Mouse (Mus musculus) megakaryocyte, embryonic 14.5 days (primary cell): ENCODE measurements around the gene Tec. TPM values are rescaled to one million over a fixed set of nuclear protein-coding genes. Genes with fewer than 3 reads are reported as not detected.

Experiments used
- H3K27me3 ChIP-seq: replicated peaks from 2 replicates; pipeline ENCODE3; 2012; ENCODE audit warnings: inconsistent platforms
- H3K36me3 ChIP-seq: replicated peaks from 2 replicates; pipeline ENCODE3; 2012; ENCODE audit warnings: low read length, inconsistent platforms, mixed read lengths
- H3K4me1 ChIP-seq: 2 replicates; pipeline ENCODE4 v1.6.1; 2012; ENCODE audit warnings: inconsistent platforms
- H3K4me3 ChIP-seq: replicated peaks from 2 replicates; pipeline ENCODE3; 2012; ENCODE audit warnings: moderate library complexity, mild to moderate bottlenecking, inconsistent platforms
- H3K9me3 ChIP-seq: 2 replicates; pipeline ENCODE4 v1.6.1; 2012; ENCODE audit warnings: inconsistent platforms
- FLI1 ChIP-seq: IDR thresholded peaks from 2 replicates; pipeline ENCODE4 v1.6.1; 2012; ENCODE audit warnings: low read length, inconsistent platforms, mixed read lengths
- GATA1 ChIP-seq: IDR thresholded peaks from 3 replicates; pipeline ENCODE4 v1.6.1; 2012; ENCODE audit warnings: mixed read lengths, low read length, inconsistent platforms, borderline replicate concordance
- polyA plus RNA-seq: library from polyadenylated mRNA; stranded (reverse); fragments of >175 nt; gene quantifications from 2 replicates; pipeline ENCODE4 v1.2.3, GENCODE M21; 2012; ENCODE audit warnings: low replicate concordance; ENCODE audit not compliant: insufficient read depth

Tec gene
- polyA plus RNA-seq, 1 experiment = 4.6 TPM

- H3K36me3 ChIP-seq = peaks cover 68% of the 10 kb centered on the region
- H3K27me3 ChIP-seq = no peaks in the 10 kb centered on the region
- H3K4me3 ChIP-seq = no peak within 1 kb of the TSS
These were observed 115.7 kb downstream of the Tec start, which contains the start of gene Txk for GRCm38 (mm10) chr5:72752585-72752984. Gene Txk, minus strand, starts transcription at chr5:72752777.

GRCm38 (mm10) chr5:72751056-72751758 lies 117.1 kb downstream of the Tec start:
- no peak overlapping the region for H3K4me3 ChIP-seq
- TF ChIP-seq GATA1 (no peak), FLI1 (no peak)

More at GRCm38 (mm10) chr5:72752585-72752984, 115.7 kb downstream of the Tec start, which contains the start of gene Txk:
- Histone ChIP-seq H3K9me3 (no peaks in the 10 kb centered on the region), H3K4me1 (no peaks in the 10 kb centered on the region)
- TF ChIP-seq GATA1 (no peak), FLI1 (no peak)

GRCm38 (mm10) chr5:72750226-72750625 lies 118.1 kb downstream of the Tec start:
- H3K36me3 ChIP-seq = peaks cover 44% of the 10 kb centered on the region
- H3K4me1 ChIP-seq = no peaks in the 10 kb centered on the region
- TF ChIP-seq GATA1 (no peak), FLI1 (no peak)
- no peaks in the 10 kb centered on the region for H3K27me3 ChIP-seq
- H3K9me3 ChIP-seq = no peaks in the 10 kb centered on the region
- no peak overlapping the region for H3K4me3 ChIP-seq

More at GRCm38 (mm10) chr5:72751056-72751758, 117.1 kb downstream of the Tec start:
- H3K4me1 ChIP-seq = no peaks in the 10 kb centered on the region
- H3K9me3 ChIP-seq = no peaks in the 10 kb centered on the region
- H3K36me3 ChIP-seq = peaks cover 54% of the 10 kb centered on the region
- H3K27me3 ChIP-seq = no peaks in the 10 kb centered on the region

DNA sequence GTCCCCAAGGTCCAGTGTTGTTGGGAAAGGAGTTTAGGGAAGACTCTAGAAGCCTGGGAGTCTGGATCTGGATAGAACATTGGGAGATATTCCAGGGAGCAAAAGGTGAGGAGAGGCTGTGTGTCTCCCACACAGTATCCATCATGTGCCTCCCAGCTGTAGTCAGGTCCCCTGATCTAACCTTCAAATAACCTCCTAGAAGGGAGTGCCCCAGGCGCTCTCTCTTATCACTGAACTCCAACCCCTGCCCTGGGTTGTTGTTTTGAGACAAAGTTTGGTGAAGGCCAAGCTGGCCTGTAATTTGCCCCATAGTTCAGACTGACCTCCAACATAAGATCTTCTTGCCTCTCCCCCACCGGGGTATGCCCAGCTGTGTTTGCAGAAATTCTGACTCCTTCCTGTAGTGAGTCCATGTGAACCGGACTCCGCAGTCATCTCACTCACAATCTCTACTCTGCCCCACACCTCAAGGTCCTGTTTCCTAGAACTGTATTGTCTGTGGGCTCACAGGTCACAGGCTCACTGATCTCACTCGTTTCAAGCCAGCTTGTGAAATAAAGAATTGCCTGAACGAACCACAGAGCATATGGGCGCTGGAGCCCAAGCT lies 119.5 kb downstream of the Tec start:
- TF ChIP-seq FLI1 (no peak), GATA1 (no peak)
- Histone ChIP-seq H3K4me3 (no peak overlapping the region), H3K36me3 (peaks cover 30% of the 10 kb centered on the region)

GRCm38 (mm10) chr5:72747384-72747783 lies 120.9 kb downstream of the Tec start:
- no peaks in the 10 kb centered on the region for H3K4me1 ChIP-seq
- peaks cover 16% of the 10 kb centered on the region for H3K36me3 ChIP-seq
- peaks cover 6% of the 10 kb centered on the region for H3K27me3 ChIP-seq
- no peak overlapping the region for H3K4me3 ChIP-seq
- H3K9me3 ChIP-seq = no peaks in the 10 kb centered on the region
- no peak for TF ChIP-seq FLI1
- no peak for TF ChIP-seq GATA1

More for the DNA sequence above, 119.5 kb downstream of the Tec start:
- Histone ChIP-seq H3K4me1 (no peaks in the 10 kb centered on the region), H3K27me3 (peaks cover 1% of the 10 kb centered on the region), H3K9me3 (no peaks in the 10 kb centered on the region)

GRCm38 (mm10) chr5:72746461-72746860 lies 121.8 kb downstream of the Tec start:
- Histone ChIP-seq H3K9me3 (no peaks in the 10 kb centered on the region), H3K4me3 (no peak overlapping the region), H3K36me3 (peaks cover 9% of the 10 kb centered on the region), H3K27me3 (peaks cover 6% of the 10 kb centered on the region), H3K4me1 (no peaks in the 10 kb centered on the region)
- TF ChIP-seq FLI1 (no peak), GATA1 (no peak)

- Histone ChIP-seq H3K4me3 (no peak overlapping the region), H3K36me3 (no peaks in the 10 kb centered on the region), H3K4me1 (no peaks in the 10 kb centered on the region), H3K27me3 (peaks cover 8% of the 10 kb centered on the region), H3K9me3 (no peaks in the 10 kb centered on the region)
- TF ChIP-seq GATA1 = no peak
- no peak for TF ChIP-seq FLI1
These were observed 125.2 kb downstream of the Tec start for GRCm38 (mm10) chr5:72743103-72743502.

DNA sequence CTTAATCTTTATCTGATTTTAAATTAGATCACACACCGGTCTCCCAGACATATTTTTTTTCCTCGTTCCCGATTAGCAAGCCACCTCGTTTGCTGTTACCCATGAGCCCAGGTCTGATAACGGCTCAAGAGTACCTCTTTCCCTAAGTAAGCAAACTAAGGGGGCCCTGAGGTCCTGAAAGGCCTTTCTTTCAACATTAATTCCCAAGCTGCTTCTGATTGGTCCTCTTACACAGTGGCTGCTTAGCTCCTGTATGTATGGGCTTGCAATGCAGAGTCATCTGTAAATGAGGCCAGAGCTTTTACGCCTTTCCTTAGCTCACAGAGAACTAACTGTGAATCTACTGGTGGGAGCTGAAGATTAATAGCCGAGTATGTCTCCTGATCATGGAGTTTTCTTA lies 131.4 kb downstream of the Tec start:
- Histone ChIP-seq H3K36me3 (no peaks in the 10 kb centered on the region), H3K27me3 (peaks cover 9% of the 10 kb centered on the region), H3K4me1 (peaks cover 6% of the 10 kb centered on the region), H3K9me3 (no peaks in the 10 kb centered on the region), H3K4me3 (no peak overlapping the region)
- TF ChIP-seq GATA1 (no peak), FLI1 (no peak)

DNA sequence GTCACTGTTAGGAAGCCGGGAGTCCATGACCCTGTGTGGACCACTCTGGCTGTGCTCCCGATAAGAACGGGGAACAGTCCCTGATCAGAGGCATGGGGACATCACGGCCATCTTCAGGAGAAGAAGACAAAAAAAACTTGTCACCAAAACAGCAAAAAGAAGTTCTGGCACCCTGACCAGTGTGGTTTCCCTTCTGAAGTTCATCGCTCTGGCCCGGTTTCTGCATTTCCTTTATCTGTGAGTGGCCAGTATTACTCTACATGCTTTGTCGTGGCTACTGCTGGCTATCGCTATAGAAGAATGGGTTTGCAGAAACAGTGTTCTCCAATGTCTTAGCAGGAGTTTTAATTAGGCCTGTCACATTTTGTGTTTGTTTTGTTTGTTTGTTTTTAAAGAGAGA lies 131.8 kb downstream of the Tec start:
- Histone ChIP-seq H3K9me3 (no peaks in the 10 kb centered on the region), H3K4me3 (no peak overlapping the region), H3K27me3 (peaks cover 9% of the 10 kb centered on the region), H3K4me1 (peaks cover 6% of the 10 kb centered on the region), H3K36me3 (no peaks in the 10 kb centered on the region)
- TF ChIP-seq GATA1 = no peak
- TF ChIP-seq FLI1 = no peak

DNA sequence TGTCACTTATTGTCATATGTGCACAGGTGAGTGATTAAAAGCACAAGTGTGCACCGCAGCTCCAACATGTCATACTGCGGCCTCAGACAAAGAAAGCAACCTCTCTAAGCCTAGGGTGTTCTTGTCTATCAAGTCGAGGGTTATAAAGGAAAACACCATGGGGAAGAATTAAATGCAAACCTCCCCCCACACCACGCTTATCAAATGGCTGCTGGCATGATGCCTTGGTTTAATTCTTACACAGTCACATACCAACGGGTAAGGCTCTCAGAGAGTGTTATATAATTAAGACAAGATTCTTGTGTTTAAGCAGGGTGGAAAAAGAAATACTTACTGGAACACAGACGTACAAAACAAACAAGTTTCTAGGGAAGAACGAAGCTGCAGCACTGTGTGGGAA lies 132.5 kb downstream of the Tec start:
- TF ChIP-seq FLI1 (no peak), GATA1 (no peak)
- no peaks in the 10 kb centered on the region for H3K36me3 ChIP-seq
- peaks cover 6% of the 10 kb centered on the region for H3K4me1 ChIP-seq
- peaks cover 9% of the 10 kb centered on the region for H3K27me3 ChIP-seq
- no peak overlapping the region for H3K4me3 ChIP-seq
- H3K9me3 ChIP-seq = no peaks in the 10 kb centered on the region
